9 mouse cellular contexts compared by ENCODE assay signal in the genomic region with DNA sequence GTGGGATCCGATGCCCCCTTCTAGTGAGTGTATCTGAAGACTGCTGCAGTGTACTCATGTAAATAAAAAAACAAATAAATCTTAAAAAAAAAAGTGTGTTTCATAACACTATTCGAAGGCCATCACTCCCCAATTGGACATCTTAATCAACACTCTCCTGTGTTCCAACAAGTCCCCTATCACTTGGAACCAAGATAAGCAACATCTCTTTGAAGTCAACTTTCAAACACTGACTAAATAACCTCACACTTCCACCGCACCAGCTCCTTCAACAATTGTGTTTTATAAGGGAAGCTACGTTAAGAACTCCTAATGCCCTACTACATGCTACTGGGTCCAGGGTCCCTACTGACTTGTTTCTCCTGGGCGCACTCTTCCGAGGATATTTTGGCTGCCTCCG. TPM values are rescaled to one million over a fixed set of nuclear protein-coding genes. Genes with fewer than 3 reads are reported as not detected.
DNase-seq lines count a peak whose midpoint lies in the region; ATAC-seq and TF ChIP-seq lines count a peak whose summit lies in the region.
"Had no signal": no experiment of that assay in that cellular context is flagged by ENCODE, and none has a peak within 500 bp of the region (broad histone marks: within the 10 kb centered on the region; RNA-seq: fewer than 3 reads in every experiment).

No protein-coding gene starts in this region.

- H3K27me3 ChIP-seq in embryonic facial prominence, embryonic 11.5 days (ENCODE audit: control insufficient read depth, insufficient read depth, low read length): no peaks in the 10 kb centered on the region
- H3K27me3 ChIP-seq in intestine, embryonic 14.5 days (replicated peaks; ENCODE audit: control insufficient read depth, insufficient read depth, low read length): no peaks in the 10 kb centered on the region
- no peaks in the 10 kb centered on the region for H3K27me3 ChIP-seq in myocyte (ENCODE audit: control insufficient read depth, insufficient read depth, insufficient read length)

- TF ChIP-seq POLR2A in myocyte (IDR thresholded peaks at IDR 0.05; ENCODE audit: insufficient read length, low read depth): no peak

- H3K9ac ChIP-seq in embryonic facial prominence, embryonic 11.5 days (replicated peaks; ENCODE audit: low read length): peak overlapping the region; percentile 95
- peak overlapping the region; percentile 98 for H3K9ac ChIP-seq in intestine, embryonic 14.5 days (ENCODE audit: low read length)

- H3K4me2 ChIP-seq in embryonic facial prominence, embryonic 11.5 days (ENCODE audit: low read depth, low read length): peak overlapping the region; percentile 61
- H3K4me2 ChIP-seq in intestine, embryonic 14.5 days (ENCODE audit: low read length): peak overlapping the region; percentile 86
- peak overlapping the region; percentile 95 for H3K4me2 ChIP-seq in myocyte (ENCODE audit: low read depth)

- H3K4me1 ChIP-seq in embryonic facial prominence, embryonic 11.5 days (ENCODE audit: control insufficient read depth, insufficient read depth, low read length): peaks cover 7% of the 10 kb centered on the region; the same call in 1 of the 2 replicates
- peaks cover 41% of the 10 kb centered on the region for H3K4me1 ChIP-seq in intestine, embryonic 14.5 days (replicated peaks; ENCODE audit: control insufficient read depth, insufficient read depth, low read length)

- peaks cover 33% of the 10 kb centered on the region for H3K79me2 ChIP-seq in myocyte (ENCODE audit: control insufficient read depth, insufficient read depth)

- ATAC-seq in embryonic facial prominence, embryonic 11.5 days (replicated peaks; ENCODE audit: insufficient number of reproducible peaks, low FRiP score, low TSS enrichment, low read depth): no peak
- no peak for ATAC-seq in intestine, embryonic 14.5 days (replicated peaks; ENCODE audit: low FRiP score, low TSS enrichment, low read depth)

- peak overlapping the region; percentile 60 for H3K4me3 ChIP-seq in left cerebral cortex, adult 2 months
- H3K4me3 ChIP-seq in embryonic facial prominence, embryonic 11.5 days (ENCODE audit: low read depth, low read length): peak overlapping the region; percentile 90
- peak overlapping the region; percentile 98 for H3K4me3 ChIP-seq in intestine, embryonic 14.5 days (ENCODE audit: low read depth, low read length)
- H3K4me3 ChIP-seq in myocyte: peak overlapping the region; percentile 91

- peaks cover 16% of the 10 kb centered on the region for H3K36me3 ChIP-seq in embryonic facial prominence, embryonic 11.5 days (replicated peaks; ENCODE audit: control insufficient read depth, insufficient read depth, low read depth, low read length)
- H3K36me3 ChIP-seq in intestine, embryonic 14.5 days (ENCODE audit: control insufficient read depth, insufficient read depth, low read length): peaks cover 33% of the 10 kb centered on the region
- H3K36me3 ChIP-seq in myocyte (ENCODE audit: control insufficient read depth, insufficient read depth): peaks cover 32% of the 10 kb centered on the region

- no peak for TF ChIP-seq CTCF in left cerebral cortex, adult 2 months (IDR thresholded peaks at IDR 0.05)

- peak overlapping the region; percentile 67 for H3ac ChIP-seq in myocyte (ENCODE audit: control insufficient read depth, insufficient read length)

- no peak for DNase-seq in left cerebral cortex, adult 2 months (ENCODE audit: extremely low spot score in 1 of 2, low spot score in 2 of 2)
- no peak for DNase-seq in left cerebral cortex, postnatal 25 days (ENCODE audit: low spot score in 2 of 2)
- DNase-seq in embryonic facial prominence, embryonic 11.5 days (ENCODE audit: low spot score): no peak
- no peak for DNase-seq in intestine, embryonic 14.5 days (ENCODE audit: low spot score)
- DNase-seq in thymus, postnatal 4 days: no peak
- no peak for DNase-seq in layer of hippocampus, postnatal 10 days (ENCODE audit: low spot score in 2 of 2)
- no peak for DNase-seq in adrenal gland, postnatal 25 days
- DNase-seq: kidney, postnatal 14 days had no signal

- H3K9me3 ChIP-seq in embryonic facial prominence, embryonic 11.5 days (replicated peaks; ENCODE audit: control insufficient read depth, low read length): no peaks in the 10 kb centered on the region
- no peaks in the 10 kb centered on the region for H3K9me3 ChIP-seq in intestine, embryonic 14.5 days (ENCODE audit: control insufficient read depth, low read length)

- intact Hi-C loops in left cerebral cortex, adult 2 months (cut with DNase I): no loop called here
- intact Hi-C loops in left cerebral cortex, postnatal 25 days (cut with DNase I): no loop called here

- peak overlapping the region; percentile 97; the same call in 1 of the 2 replicates for H3K27ac ChIP-seq in left cerebral cortex, adult 2 months
- H3K27ac ChIP-seq in embryonic facial prominence, embryonic 11.5 days (replicated peaks; ENCODE audit: low read depth, low read length): no peak overlapping the region
- 0 out of 2 replicates have a peak overlapping the region, but pooled peaks have one; percentile 88 for H3K27ac ChIP-seq in intestine, embryonic 14.5 days (ENCODE audit: low read depth)

- 12% methylated on average over 7 of the region's 7 CpGs for WGBS in embryonic facial prominence, embryonic 11.5 days
- WGBS in intestine, embryonic 14.5 days: 6% methylated on average over 7 of the region's 7 CpGs

TF ChIP-seq in myocyte, 11 proteins besides CTCF, POLR2A, EP300 and RAD21:
- TF ChIP-seq MAX (IDR thresholded peaks at IDR 0.05; ENCODE audit: low read depth) (no peak), CEBPB (IDR thresholded peaks at IDR 0.05; ENCODE audit: insufficient read depth, poor library complexity, severe bottlenecking) (no peak), SRF (IDR thresholded peaks at IDR 0.05; ENCODE audit: control insufficient read depth, insufficient read length, low read depth) (no peak), MYOG (IDR thresholded peaks at IDR 0.05; ENCODE audit: control insufficient read depth in 1 of 3, insufficient read depth in 1 of 3, insufficient read length in 2 of 3, low read depth in 2 of 3) (no peak), E2F4 (IDR thresholded peaks at IDR 0.05; ENCODE audit: insufficient read depth) (no peak), POLR2AphosphoS2 (IDR thresholded peaks at IDR 0.05; ENCODE audit: insufficient read length, low read depth) (no peak)

RNA-seq across cellular contexts. Expression of a gene that starts 0.9 kb away (rescaled TPM):
- 100 to 1,000 TPM; 647 to 724 TPM for total RNA-seq in left cerebral cortex, adult 2 months (2021)
- 100 to 1,000 TPM; 616 to 654 TPM for total RNA-seq in left cerebral cortex, postnatal 25 days (2021)
- 1,340 and 1,370 TPM in 2 replicates for polyA plus RNA-seq in embryonic facial prominence, embryonic 11.5 days (2014; fragmentation: Nextera tagmentation; extraction: Ambion mirVana)
- polyA plus RNA-seq in intestine, embryonic 14.5 days (2014; fragmentation: Nextera tagmentation; extraction: Ambion mirVana): 1,790 and 1,870 TPM in 2 replicates
- 3,571 TPM for polyA plus RNA-seq in myocyte (2012; fragmentation: generic; extraction: Trizol)
- 100 to 1,000 TPM; 878 to 942 TPM for total RNA-seq in layer of hippocampus, postnatal 10 days (2021)
- 1,910 and 2,113 TPM in 2 replicates for total RNA-seq in adrenal gland, postnatal 25 days (2021)

RNA-seq across cellular contexts. Expression of a gene that starts 5.8 kb away (rescaled TPM):
- total RNA-seq in left cerebral cortex, adult 2 months (2021): 10 to 100 TPM; 19.0 to 19.7 TPM
- total RNA-seq in left cerebral cortex, postnatal 25 days (2021): 10 to 100 TPM; 20.2 to 24.8 TPM
- polyA plus RNA-seq in embryonic facial prominence, embryonic 11.5 days (2014; fragmentation: Nextera tagmentation; extraction: Ambion mirVana): 139 and 140 TPM in 2 replicates
- polyA plus RNA-seq in intestine, embryonic 14.5 days (2014; fragmentation: Nextera tagmentation; extraction: Ambion mirVana): 121 and 141 TPM in 2 replicates
- 88.8 TPM for polyA plus RNA-seq in myocyte (2012; fragmentation: generic; extraction: Trizol)
- 10 to 100 TPM; 40.9 to 42.2 TPM for total RNA-seq in layer of hippocampus, postnatal 10 days (2021)
- total RNA-seq in adrenal gland, postnatal 25 days (2021): 90.8 and 97.4 TPM in 2 replicates

RNA-seq across cellular contexts. Expression of a gene that starts 5.9 kb away (rescaled TPM):
- total RNA-seq in left cerebral cortex, adult 2 months (2021): 10 to 100 TPM; 24.4 to 27.7 TPM
- 10 to 100 TPM; 29.2 to 30.1 TPM for total RNA-seq in left cerebral cortex, postnatal 25 days (2021)
- 8.9 and 10.9 TPM in 2 replicates for polyA plus RNA-seq in embryonic facial prominence, embryonic 11.5 days (2014; fragmentation: Nextera tagmentation; extraction: Ambion mirVana)
- 37.5 and 38.8 TPM in 2 replicates for polyA plus RNA-seq in intestine, embryonic 14.5 days (2014; fragmentation: Nextera tagmentation; extraction: Ambion mirVana)
- polyA plus RNA-seq in myocyte (2012; fragmentation: generic; extraction: Trizol): 17.4 TPM
- total RNA-seq in layer of hippocampus, postnatal 10 days (2021): 10 to 100 TPM; 37.0 to 38.8 TPM
- total RNA-seq in adrenal gland, postnatal 25 days (2021): 73.0 and 107 TPM in 2 replicates

RNA-seq across cellular contexts. Expression of a gene that starts 6.0 kb away (rescaled TPM):
- total RNA-seq in left cerebral cortex, adult 2 months (2021): 1 to 10 TPM; 3.0 to 3.1 TPM
- total RNA-seq in left cerebral cortex, postnatal 25 days (2021): 1 to 10 TPM; 3.1 to 3.2 TPM
- 8.6 and 8.9 TPM in 2 replicates for polyA plus RNA-seq in embryonic facial prominence, embryonic 11.5 days (2014; fragmentation: Nextera tagmentation; extraction: Ambion mirVana)
- polyA plus RNA-seq in intestine, embryonic 14.5 days (2014; fragmentation: Nextera tagmentation; extraction: Ambion mirVana): 15.2 and 15.4 TPM in 2 replicates
- polyA plus RNA-seq in myocyte (2012; fragmentation: generic; extraction: Trizol): 9.6 TPM
- total RNA-seq in layer of hippocampus, postnatal 10 days (2021): 1 to 10 TPM; 6.2 to 6.4 TPM
- total RNA-seq in adrenal gland, postnatal 25 days (2021): 15.7 and 17.6 TPM in 2 replicates

RNA-seq across cellular contexts. Expression of a gene that starts 10.7 kb away (rescaled TPM):
- 1 to 10 TPM; 4.7 to 7.7 TPM for total RNA-seq in left cerebral cortex, adult 2 months (2021)
- total RNA-seq in left cerebral cortex, postnatal 25 days (2021): 1 to 10 TPM; 6.2 to 6.4 TPM
- polyA plus RNA-seq in embryonic facial prominence, embryonic 11.5 days (2014; fragmentation: Nextera tagmentation; extraction: Ambion mirVana): 1.2 and 1.7 TPM in 2 replicates
- 1.4 and 2.1 TPM in 2 replicates for polyA plus RNA-seq in intestine, embryonic 14.5 days (2014; fragmentation: Nextera tagmentation; extraction: Ambion mirVana)
- polyA plus RNA-seq in myocyte (2012; fragmentation: generic; extraction: Trizol): 0.14 TPM
- total RNA-seq in layer of hippocampus, postnatal 10 days (2021): 1 to 10 TPM; 4.5 to 5.8 TPM
- total RNA-seq in adrenal gland, postnatal 25 days (2021): 14.6 and 16.8 TPM in 2 replicates
